Mouse (Mus musculus) cortical plate, adult 2 months (tissue): Measurements from ENCODE around the gene Slc36a3.

Experiments
- CTCF ChIP-seq: fragments of 200-500 bp; IDR thresholded peaks from 2 replicates; pipeline ENCODE4 v1.5.1; 2011; ENCODE audit warnings: mild to moderate bottlenecking, control low read depth, low read length; ENCODE audit not compliant: insufficient read depth; ENCODE audit errors: extremely low read depth
- POLR2A ChIP-seq: fragments of 200-500 bp; IDR thresholded peaks from 2 replicates; pipeline ENCODE4 v1.6.1; 2011; ENCODE audit warnings: mild to moderate bottlenecking, low read length, control low read depth; ENCODE audit not compliant: insufficient read depth; ENCODE audit errors: extremely low read depth

DNA sequence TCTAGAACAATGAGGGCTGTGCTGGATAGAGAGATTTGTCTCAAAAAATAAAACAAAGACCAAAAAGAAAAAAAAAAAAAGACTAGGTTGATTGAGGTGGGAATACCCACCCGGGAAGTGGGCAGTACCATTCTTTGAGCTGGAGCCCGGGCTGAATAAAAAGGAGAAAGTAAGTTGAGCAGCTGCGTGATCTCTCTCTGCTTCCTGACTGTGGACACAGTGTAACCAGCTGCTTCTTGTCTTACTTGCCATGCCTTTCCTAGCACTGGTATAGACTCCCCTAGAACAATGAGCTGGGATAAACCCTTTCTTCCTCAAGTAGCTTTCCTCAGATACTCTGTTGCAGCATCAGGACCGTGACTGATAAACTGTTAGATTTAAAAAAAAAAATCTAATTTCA is 10.0 kb downstream of the Slc36a3 start:
- TF ChIP-seq POLR2A: no peak
- no peak for TF ChIP-seq CTCF
